Mouse (Mus musculus) hindbrain, embryonic 12.5 days (tissue): Measurements from ENCODE around the gene Atxn7l1. TPM values are rescaled to one million over a fixed set of nuclear protein-coding genes. Genes with fewer than 3 reads are reported as not detected.

Source experiments
- ATAC-seq: fragments of 200-750 bp; cut with Nextera tagmentation; 2 replicates; pipeline ENCODE4 v1.8.0; 2017; ENCODE audit warnings: moderate TSS enrichment; ENCODE audit not compliant: low FRiP score
- H3K27ac ChIP-seq: fragments of 300-500 bp; sonication (generic); 2 replicates; pipeline ENCODE4 v1.5.1; 2016; ENCODE audit warnings: mild to moderate bottlenecking
- H3K27me3 ChIP-seq: fragments of 300-500 bp; sonication (generic); 2 replicates; pipeline ENCODE4 v1.6.1; 2016; ENCODE audit warnings: mild to moderate bottlenecking
- H3K36me3 ChIP-seq: fragments of 300-500 bp; sonication (generic); 2 replicates; pipeline ENCODE4 v1.6.1; 2016; ENCODE audit warnings: mild to moderate bottlenecking
- H3K4me1 ChIP-seq: fragments of 300-500 bp; sonication (generic); 2 replicates; pipeline ENCODE4 v1.6.1; 2016
- H3K4me2 ChIP-seq: fragments of 300-500 bp; sonication (generic); replicated peaks from 2 replicates; pipeline ENCODE4 v1.6.1; 2016; ENCODE audit warnings: mild to moderate bottlenecking
- H3K4me3 ChIP-seq: fragments of 300-500 bp; sonication (generic); 2 replicates; pipeline ENCODE4 v1.5.1; 2016; ENCODE audit warnings: mild to moderate bottlenecking
- H3K9ac ChIP-seq: fragments of 300-500 bp; sonication (generic); 2 replicates; pipeline ENCODE4 v1.6.1; 2016; ENCODE audit warnings: mild to moderate bottlenecking, moderate library complexity
- H3K9me3 ChIP-seq: fragments of 300-500 bp; sonication (generic); replicated peaks from 2 replicates; pipeline ENCODE4 v1.6.1; 2016; ENCODE audit warnings: mild to moderate bottlenecking
- WGBS: fragments of 180-500 bp; shearing (Covaris S2); methylation state at CpG from one replicate; pipeline ENCODE4 v1.1.7; 2016; 5-methylcytosine and 5-hydroxymethylcytosine counted together
- polyA plus RNA-seq: library from polyadenylated mRNA; unstranded; fragments of >200 nt; fragmentation: Nextera tagmentation; extraction: Ambion mirVana; gene quantifications from 2 replicates; pipeline ENCODE4 v1.2.1, GENCODE M21; 2016

The Atxn7l1 gene
- polyA plus RNA-seq, result 18.4 and 18.5 TPM in 2 replicates

DNA sequence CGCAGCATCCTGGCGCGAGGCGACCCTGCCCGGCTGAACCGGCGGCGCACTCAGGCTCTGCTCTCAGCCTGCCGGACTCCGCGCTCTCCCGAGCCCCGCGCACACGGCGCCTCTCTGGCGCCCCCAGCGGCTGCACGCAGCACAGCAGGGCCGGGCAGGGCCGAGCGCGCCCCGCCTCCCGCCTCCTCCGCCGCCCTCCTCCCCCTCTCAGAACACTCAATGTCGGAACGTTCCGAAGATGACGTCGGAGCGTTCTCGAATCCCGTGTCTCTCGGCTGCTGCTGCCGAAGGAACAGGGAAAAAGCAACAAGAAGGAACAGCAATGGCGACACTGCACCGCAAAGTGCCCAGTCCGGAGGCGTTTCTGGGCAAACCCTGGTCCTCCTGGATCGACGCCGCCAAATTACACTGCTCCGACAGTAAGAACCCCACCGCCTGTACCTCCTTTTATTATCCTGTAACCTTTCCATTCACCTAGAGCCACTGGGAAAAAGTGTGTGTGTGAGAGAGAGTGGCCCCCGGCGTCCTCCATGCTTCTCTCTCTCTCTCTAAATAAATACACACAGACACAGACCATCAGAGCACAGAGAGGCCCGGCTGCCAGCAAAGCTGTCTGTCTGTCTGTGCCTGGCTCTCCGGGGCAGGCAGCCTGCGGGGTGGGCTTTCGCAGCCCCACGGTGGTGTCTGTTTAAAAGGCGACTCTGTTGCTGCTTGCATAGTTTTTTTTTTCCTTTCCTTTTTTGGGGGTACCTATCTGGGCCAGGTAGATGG lies at the start of gene Atxn7l1:
Gene Atxn7l1 (plus strand): TSS at position 197 of the 771 bp plus-strand sequence.
- WGBS, result 1% methylated on average over 46 of the region's 54 CpGs
- peak within 1 kb of the TSS; percentile 90 for H3K4me2 ChIP-seq

DNA sequence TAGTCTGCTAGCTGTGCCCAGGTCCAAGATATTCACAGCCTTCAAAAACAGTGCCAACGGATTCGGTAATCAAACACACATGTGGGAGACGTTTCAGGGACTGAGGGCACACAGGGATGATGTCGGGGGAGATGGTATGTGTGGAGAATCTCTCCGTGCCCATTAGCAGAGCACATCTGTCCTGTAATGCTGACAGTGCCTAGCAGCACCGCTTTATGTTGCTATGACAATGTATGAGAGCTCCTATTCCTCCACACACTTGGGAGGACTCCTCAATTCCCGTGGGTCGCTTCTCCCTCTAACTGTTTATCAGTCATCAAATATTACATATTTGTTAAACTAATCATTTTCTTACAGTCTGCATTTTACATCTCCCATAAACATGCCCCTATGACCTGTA lies 45.9 kb upstream of the Atxn7l1 start:
- 71% methylated on average over 8 of the region's 8 CpGs for WGBS
- ATAC-seq, result no peak
- H3K36me3 ChIP-seq, result no peaks in the 10 kb centered on the region
- no peaks in the 10 kb centered on the region for H3K9me3 ChIP-seq
- peak overlapping the region; percentile 78; the same call in 1 of the 2 replicates for H3K27ac ChIP-seq
- H3K27me3 ChIP-seq, result 0 out of 2 replicates have a peak, but pooled peaks cover 3% of the 10 kb centered on the region
- no peak overlapping the region for H3K9ac ChIP-seq
- no peak overlapping the region for H3K4me3 ChIP-seq
- H3K4me2 ChIP-seq, result no peak overlapping the region
- peaks cover 16% of the 10 kb centered on the region for H3K4me1 ChIP-seq

More for the DNA sequence above, at the start of gene Atxn7l1:
- Histone ChIP-seq H3K9me3 (no peaks in the 10 kb centered on the region), H3K27me3 (peaks cover 11% of the 10 kb centered on the region; the same call in 1 of the 2 replicates), H3K9ac (peak within 1 kb of the TSS; percentile 74), H3K4me3 (peak within 1 kb of the TSS; percentile 53), H3K27ac (peak within 1 kb of the TSS; percentile 82), H3K36me3 (no peaks in the 10 kb centered on the region), H3K4me1 (peaks cover 18% of the 10 kb centered on the region)
- peak; percentile 93 for ATAC-seq

DNA sequence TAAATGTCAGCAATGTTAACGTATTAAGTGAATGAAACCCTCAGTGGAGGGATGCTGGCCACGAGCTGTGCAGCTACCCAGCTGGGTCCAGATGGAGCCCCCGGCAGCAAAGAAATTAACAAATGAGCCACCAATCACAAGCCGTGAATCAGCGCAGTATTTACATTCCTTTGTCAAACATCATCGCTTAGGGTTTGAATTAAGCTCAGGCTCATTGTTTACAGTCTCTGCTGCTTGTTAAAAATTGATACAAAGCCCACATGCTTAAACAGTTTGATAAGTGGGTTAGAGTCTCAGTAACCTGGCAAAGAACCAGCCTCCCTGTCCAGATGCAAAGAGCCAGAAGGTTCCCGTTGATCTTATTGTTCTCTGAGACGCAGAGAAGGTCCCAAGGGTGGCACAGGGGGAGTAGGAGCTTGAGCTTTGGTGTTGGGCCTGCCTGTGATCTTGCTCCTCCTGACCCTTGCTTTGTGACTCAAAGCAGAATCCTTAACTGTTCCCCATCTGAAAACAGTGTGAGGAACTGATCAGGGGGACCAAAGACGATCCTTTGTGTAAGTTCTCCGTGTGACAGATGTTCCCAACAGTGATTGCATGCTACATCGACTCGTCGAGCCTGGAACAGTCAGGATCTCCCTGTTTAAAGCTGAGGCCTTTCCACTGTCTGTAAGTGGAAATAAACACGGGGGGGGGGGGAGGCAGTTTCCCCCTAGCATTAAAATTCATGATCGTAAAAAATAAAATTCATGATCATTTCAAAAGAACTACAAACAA lies 45.0 kb upstream of the Atxn7l1 start:
- Histone ChIP-seq H3K27me3 (0 out of 2 replicates have a peak, but pooled peaks cover 3% of the 10 kb centered on the region), H3K4me2 (no peak overlapping the region; the same call in 1 of the 2 replicates), H3K4me1 (peaks cover 17% of the 10 kb centered on the region), H3K9ac (no peak overlapping the region), H3K4me3 (no peak overlapping the region), H3K36me3 (no peaks in the 10 kb centered on the region), H3K9me3 (no peaks in the 10 kb centered on the region), H3K27ac (peak overlapping the region; percentile 78)
- peak; percentile 75 for ATAC-seq
- 27% methylated on average over 15 of the region's 15 CpGs for WGBS

DNA sequence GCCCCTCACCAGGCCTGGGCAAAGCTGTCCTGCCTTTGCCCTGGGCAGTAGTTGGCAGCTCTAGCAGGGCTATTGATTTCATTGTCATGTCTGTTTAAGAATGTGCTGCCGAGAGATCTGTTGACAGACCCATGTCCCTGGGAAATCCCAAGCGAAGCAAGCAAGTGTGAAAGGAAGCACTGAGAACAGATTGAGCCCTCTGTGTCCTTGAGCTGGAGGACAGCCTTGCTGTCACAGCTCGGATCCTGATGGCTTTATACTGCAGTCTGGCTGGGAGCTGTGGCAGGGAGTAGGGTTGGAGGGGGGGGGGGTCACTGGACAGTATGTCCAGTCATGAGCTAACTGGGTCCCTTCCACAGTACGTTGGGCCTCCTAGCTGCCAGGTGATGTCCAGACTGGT lies 41.8 kb upstream of the Atxn7l1 start:
- Histone ChIP-seq H3K36me3 (no peaks in the 10 kb centered on the region), H3K4me1 (peaks cover 27% of the 10 kb centered on the region), H3K4me2 (no peak overlapping the region), H3K9ac (no peak overlapping the region), H3K4me3 (no peak overlapping the region), H3K27me3 (0 out of 2 replicates have a peak, but pooled peaks cover 3% of the 10 kb centered on the region), H3K9me3 (no peaks in the 10 kb centered on the region), H3K27ac (no peak overlapping the region)
- no peak for ATAC-seq
- 69% methylated on average over 4 of the region's 4 CpGs for WGBS

DNA sequence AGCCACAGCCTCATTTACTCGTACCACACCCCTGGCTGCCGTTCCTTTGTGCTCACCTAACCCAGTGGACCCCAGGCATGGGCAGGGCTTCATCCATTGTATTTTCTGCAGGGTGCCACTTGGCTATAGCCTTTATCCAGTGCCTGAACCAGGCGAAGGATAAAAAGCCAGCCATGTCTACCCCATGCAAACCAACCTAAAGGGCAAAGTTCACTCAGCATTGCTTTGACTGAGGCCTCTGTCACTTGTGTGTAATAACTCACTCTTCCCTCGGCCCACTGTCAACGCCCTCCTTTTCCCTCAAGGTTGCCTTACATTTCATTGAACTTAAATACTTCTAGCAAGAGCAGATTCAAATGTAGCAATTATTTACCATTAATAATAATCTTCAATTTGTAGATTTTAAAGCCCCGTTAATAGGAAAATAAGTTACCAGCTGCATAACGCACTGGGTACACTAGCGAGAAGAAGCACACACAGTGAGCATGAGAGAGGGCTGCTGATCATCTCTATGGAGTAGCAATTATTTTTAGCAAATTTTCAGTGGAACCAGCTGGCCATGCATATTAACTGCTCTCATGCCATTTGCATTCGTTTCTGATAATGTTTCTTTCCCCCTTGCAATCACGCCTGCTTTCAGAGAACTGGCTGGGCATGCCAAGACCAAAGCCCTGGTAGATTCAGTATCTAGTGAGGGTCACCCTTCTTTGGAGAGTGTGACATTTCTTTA lies 40.9 kb upstream of the Atxn7l1 start:
- H3K4me3 ChIP-seq, result no peak overlapping the region
- no peaks in the 10 kb centered on the region for H3K9me3 ChIP-seq
- H3K27me3 ChIP-seq, result 0 out of 2 replicates have a peak, but pooled peaks cover 3% of the 10 kb centered on the region
- H3K9ac ChIP-seq, result no peak overlapping the region
- no peaks in the 10 kb centered on the region for H3K36me3 ChIP-seq
- H3K27ac ChIP-seq, result no peak overlapping the region
- H3K4me1 ChIP-seq, result peaks cover 31% of the 10 kb centered on the region
- H3K4me2 ChIP-seq, result no peak overlapping the region
- no peak for ATAC-seq
- WGBS, result 69% methylated on average over 10 of the region's 10 CpGs

DNA sequence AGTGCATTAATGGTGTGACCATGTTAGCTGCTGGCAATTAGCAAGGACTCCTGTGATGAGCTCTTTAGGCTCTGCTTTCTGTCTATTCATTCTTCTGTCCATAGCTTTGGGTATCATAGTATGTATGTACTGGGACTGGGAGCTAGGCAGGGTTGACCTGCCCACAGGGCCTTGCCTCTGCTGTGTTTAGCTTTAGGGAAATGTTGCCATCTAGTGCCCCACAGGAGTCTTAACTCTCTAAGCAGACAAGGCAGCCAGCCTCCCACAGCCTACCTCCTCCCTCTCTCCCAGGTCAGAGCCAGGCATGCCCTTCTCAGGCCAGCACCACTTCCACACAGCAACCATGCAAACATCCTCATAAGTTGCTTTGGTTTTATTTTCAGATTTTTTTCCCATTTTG lies 38.0 kb upstream of the Atxn7l1 start:
- H3K9ac ChIP-seq, result no peak overlapping the region
- H3K4me3 ChIP-seq, result no peak overlapping the region
- H3K4me1 ChIP-seq, result peaks cover 31% of the 10 kb centered on the region
- H3K4me2 ChIP-seq, result no peak overlapping the region
- H3K9me3 ChIP-seq, result no peaks in the 10 kb centered on the region
- no peaks in the 10 kb centered on the region for H3K27me3 ChIP-seq
- no peaks in the 10 kb centered on the region for H3K36me3 ChIP-seq
- H3K27ac ChIP-seq, result no peak overlapping the region
- peak; percentile 53; the same call in 1 of the 2 replicates for ATAC-seq

DNA sequence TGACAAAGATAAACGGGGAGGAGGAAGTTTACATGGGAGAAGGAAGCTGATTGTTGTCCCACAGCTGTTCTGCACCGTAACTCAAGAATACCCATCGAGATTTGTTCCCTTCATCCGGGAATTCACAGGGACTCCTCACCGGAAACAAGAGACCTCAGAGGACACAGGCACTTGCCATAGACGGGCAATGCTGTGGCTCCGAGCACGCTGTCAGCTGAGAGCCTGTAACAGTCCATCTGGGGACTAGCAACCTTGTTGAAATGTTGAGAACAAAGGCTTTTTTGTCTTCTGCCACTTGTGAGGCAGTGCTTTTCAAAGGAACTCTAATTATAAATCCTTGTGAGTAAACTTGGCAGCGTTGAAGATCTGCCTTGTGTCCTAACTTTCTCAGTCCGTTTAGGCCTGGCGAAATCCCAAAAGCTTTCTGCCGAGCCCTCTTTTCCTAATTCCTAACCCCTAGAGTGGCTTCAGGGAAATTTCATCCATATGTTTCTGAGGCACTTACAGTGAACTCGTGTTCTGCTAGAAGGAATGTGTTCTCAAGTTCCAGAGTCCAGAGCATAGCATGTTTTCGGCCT lies 36.5 kb upstream of the Atxn7l1 start:
- Histone ChIP-seq H3K4me2 (no peak overlapping the region; the same call in 1 of the 2 replicates), H3K36me3 (no peaks in the 10 kb centered on the region), H3K4me1 (peaks cover 31% of the 10 kb centered on the region), H3K9me3 (no peaks in the 10 kb centered on the region), H3K27ac (peak overlapping the region; percentile 70), H3K27me3 (no peaks in the 10 kb centered on the region), H3K9ac (no peak overlapping the region), H3K4me3 (no peak overlapping the region)
- peak; percentile 57 for ATAC-seq
- 25% methylated on average over 14 of the region's 14 CpGs for WGBS

DNA sequence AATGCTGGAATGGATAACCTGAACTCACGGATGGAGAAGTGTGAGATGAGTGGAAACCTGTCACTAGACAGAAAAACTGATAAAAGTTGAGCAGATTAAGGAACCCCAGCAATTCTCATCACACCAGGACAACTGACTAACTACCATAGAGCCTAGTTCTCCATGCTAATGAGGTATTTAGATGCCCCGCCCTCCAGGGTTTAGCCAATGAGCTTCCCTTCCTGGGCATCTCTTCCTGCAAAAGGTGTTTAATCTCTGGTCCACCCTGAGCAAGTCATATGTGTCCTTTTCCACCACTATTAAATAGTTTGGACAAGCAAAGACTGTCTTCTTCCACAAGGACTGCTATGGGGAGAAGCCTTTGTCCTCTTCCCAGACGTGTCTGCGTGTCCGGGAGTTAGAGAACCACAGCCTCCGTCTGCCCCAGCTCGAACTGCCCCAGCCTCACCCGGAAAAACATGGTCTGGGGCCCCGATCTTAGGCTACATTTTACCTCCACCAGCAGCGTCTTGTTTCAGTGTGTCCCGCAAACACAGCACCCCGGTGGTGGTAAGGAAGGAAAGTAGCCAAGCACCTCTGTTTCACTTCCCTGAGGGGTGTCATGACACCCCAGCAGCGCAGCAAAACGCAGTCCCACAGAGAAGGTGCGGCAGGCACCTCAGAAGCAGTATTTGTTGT lies 28.7 kb upstream of the Atxn7l1 start:
- no peak for ATAC-seq
- Histone ChIP-seq H3K9ac (no peak overlapping the region), H3K36me3 (no peaks in the 10 kb centered on the region), H3K4me3 (no peak overlapping the region), H3K27me3 (peaks cover 6% of the 10 kb centered on the region; the same call in 1 of the 2 replicates), H3K27ac (no peak overlapping the region), H3K9me3 (no peaks in the 10 kb centered on the region), H3K4me1 (no peaks in the 10 kb centered on the region), H3K4me2 (no peak overlapping the region)
- WGBS, result 41% methylated on average over 15 of the region's 15 CpGs

DNA sequence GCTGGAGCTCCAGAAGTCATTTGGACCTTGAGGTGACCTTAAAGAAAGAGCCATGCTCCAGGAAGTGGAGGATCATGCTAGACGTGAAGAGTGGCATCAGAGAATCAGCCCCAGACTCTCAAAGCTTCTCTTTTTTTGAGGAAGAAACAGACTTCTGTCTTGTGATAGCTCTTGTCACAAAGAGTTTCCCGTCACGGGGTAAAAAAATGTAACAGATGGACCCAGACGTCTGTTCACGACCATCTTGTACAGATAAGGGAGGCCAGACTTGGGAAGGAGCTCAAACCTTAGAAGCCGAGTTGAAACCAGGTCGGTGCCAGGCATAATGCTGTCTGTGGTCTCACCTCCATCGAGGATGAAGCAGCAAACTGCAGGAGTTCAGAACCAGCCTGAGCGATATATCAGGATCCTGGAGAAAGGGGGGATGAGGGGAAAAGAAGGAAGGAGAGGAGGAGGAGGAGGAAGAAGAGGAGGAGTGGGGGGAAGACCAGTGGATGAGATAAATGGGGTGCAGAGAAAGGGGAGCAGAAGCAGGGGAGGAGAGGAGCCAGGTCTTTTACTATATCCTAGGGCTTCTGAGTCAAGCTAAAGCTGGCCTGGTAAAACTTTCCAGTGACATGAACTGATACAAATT lies 21.8 kb upstream of the Atxn7l1 start:
- no peaks in the 10 kb centered on the region for H3K27me3 ChIP-seq
- no peak overlapping the region for H3K9ac ChIP-seq
- 84% methylated on average over 9 of the region's 9 CpGs for WGBS
- no peaks in the 10 kb centered on the region for H3K9me3 ChIP-seq
- H3K4me2 ChIP-seq, result no peak overlapping the region
- H3K27ac ChIP-seq, result no peak overlapping the region
- no peak overlapping the region for H3K4me3 ChIP-seq
- no peaks in the 10 kb centered on the region for H3K36me3 ChIP-seq
- peaks cover 16% of the 10 kb centered on the region for H3K4me1 ChIP-seq
- no peak for ATAC-seq

DNA sequence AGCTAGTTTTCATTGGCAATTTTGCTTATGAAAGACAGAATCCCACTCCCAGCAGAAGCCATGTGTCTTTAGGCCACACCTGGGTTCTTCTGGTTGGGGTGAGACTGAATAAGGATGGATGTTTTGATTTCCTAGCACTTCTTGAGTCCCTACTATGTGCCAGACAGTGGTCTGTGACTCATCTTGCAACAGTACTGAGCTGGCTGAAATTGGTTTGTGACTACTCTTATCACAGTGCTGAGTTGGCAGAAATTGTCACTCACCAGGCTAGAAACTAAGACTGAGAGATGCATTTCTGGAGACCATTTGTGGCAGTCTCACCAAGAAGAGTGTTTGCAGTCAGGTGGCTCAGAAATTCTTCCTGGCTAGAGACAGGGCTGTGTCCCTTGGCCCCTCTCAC lies 21.2 kb upstream of the Atxn7l1 start:
- Histone ChIP-seq H3K27me3 (no peaks in the 10 kb centered on the region), H3K4me3 (no peak overlapping the region), H3K27ac (no peak overlapping the region), H3K36me3 (no peaks in the 10 kb centered on the region), H3K4me2 (no peak overlapping the region), H3K9me3 (no peaks in the 10 kb centered on the region), H3K9ac (no peak overlapping the region), H3K4me1 (peaks cover 16% of the 10 kb centered on the region)
- ATAC-seq, result no peak

DNA sequence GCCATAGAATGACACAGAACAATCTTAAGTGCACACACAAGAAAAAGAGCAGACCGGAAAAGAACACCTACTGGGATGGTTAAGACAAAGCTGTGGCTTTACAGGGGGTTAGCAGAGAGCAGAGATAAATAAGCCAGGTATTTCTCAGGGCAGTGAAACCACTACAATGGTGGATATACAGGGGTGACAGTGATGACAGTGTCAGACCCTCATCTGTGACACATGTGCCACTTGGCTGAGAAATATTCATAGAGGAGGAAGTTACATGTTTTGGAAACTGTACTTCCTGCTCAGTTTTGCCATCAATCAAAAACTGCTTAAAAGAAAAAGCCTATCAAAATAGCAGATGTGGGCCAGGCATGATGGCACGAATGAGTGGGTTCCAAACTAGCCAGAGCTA lies 19.4 kb upstream of the Atxn7l1 start:
- H3K36me3 ChIP-seq, result no peaks in the 10 kb centered on the region
- ATAC-seq, result no peak
- H3K4me1 ChIP-seq, result peaks cover 16% of the 10 kb centered on the region
- no peak overlapping the region for H3K27ac ChIP-seq
- no peaks in the 10 kb centered on the region for H3K9me3 ChIP-seq
- no peaks in the 10 kb centered on the region for H3K27me3 ChIP-seq
- no peak overlapping the region for H3K4me3 ChIP-seq
- H3K9ac ChIP-seq, result no peak overlapping the region
- no peak overlapping the region for H3K4me2 ChIP-seq
- WGBS, result 86% methylated on average over 2 of the region's 2 CpGs
